Mouse (Mus musculus) bone marrow macrophage, adult 2 months (primary cell): ENCODE results near the gene Mt2. TPM values are rescaled to one million over a fixed set of nuclear protein-coding genes. Genes with fewer than 3 reads are reported as not detected.
A peak's percentile ranks its signal among the peaks of the same experiment; 100 is the strongest.
"Not testable (repeated sequence)": the region's sequence is repeated elsewhere in the genome, so short reads cannot be mapped to it uniquely, and the experiment has no call there.

Experiments used
- H3K27ac ChIP-seq: 2 replicates; pipeline ENCODE4 v1.5.1; 2012; ENCODE audit warnings: low read depth, low read length; ENCODE audit not compliant: insufficient read depth
- H3K4me1 ChIP-seq: 2 replicates; pipeline ENCODE4 v1.6.1; 2012; ENCODE audit warnings: low read length; ENCODE audit not compliant: control insufficient read depth, insufficient read depth
- H3K4me3 ChIP-seq: 2 replicates; pipeline ENCODE4 v1.5.1; 2012; ENCODE audit warnings: mild to moderate bottlenecking, low read length, moderate library complexity; ENCODE audit not compliant: insufficient read depth
- CTCF ChIP-seq: IDR thresholded peaks from 2 replicates; pipeline ENCODE4 v1.5.1; 2012; ENCODE audit warnings: low read depth, mild to moderate bottlenecking, low read length, moderate library complexity
- POLR2A ChIP-seq: IDR thresholded peaks from 2 replicates; pipeline ENCODE4 v1.6.1; 2012; ENCODE audit warnings: mild to moderate bottlenecking, low read depth, low read length, borderline replicate concordance
- polyA plus RNA-seq: library from polyadenylated mRNA; stranded (reverse); fragments of >200 nt; gene quantifications from 2 replicates; pipeline ENCODE4 v1.2.4, GENCODE M21; 2012; ENCODE audit not compliant: missing spikeins, insufficient read depth, insufficient read length

Gene Mt2
- 9.4 and 11.8 TPM in 2 replicates for polyA plus RNA-seq

- TF ChIP-seq POLR2A (no peak), CTCF (no peak)
- Histone ChIP-seq H3K4me1 (peaks cover 17% of the 10 kb centered on the region), H3K27ac (peak within 1 kb of the TSS; percentile 83), H3K4me3 (peak within 1 kb of the TSS; percentile 87)
Observed at GRCm38 (mm10) chr8:94172075-94172808, at the start of gene Mt2. Gene Mt2 (plus strand): TSS chr8:94172664.

DNA sequence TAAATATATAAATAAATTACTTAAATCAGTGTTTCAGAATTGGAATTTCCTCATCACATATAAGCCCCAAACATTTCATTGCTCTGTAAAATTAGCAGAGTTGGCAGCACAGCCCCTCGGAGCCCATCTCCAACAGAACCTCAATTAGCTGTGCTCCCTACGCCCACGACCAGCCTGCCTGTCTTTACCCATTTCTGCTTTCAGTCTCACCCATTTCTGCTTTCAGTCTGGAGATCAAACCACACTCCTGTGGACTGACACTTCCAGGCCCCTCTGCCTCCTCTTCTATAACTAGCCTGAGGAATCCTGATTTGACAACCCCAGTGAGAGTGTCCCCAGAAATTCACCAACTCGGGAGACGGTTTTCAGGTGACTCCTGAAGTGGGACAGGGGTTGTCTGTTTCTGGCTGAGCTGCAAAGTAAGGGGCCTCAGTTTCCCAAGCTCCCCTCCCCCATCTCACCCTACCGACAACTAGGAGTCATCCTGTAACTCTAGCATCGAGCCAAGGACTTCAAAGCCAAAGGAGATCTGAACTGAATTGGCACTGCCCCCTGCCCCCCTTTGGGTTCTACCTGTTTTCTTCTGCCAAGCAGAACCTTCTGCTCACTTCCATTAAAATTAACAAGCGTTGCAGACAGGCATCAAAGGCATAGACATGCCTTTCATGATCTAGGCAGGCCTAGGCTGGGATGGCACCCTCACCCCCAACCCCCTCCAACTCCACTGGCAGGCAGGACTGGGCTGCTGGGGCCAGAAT lies 49.6 kb upstream of the Mt2 start:
- Histone ChIP-seq H3K27ac (no peak overlapping the region), H3K4me1 (0 out of 2 replicates have a peak, but pooled peaks cover 2% of the 10 kb centered on the region), H3K4me3 (no peak overlapping the region)
- TF ChIP-seq POLR2A (no peak), CTCF (no peak)

- Histone ChIP-seq H3K4me1 (0 out of 2 replicates have a peak, but pooled peaks cover 2% of the 10 kb centered on the region), H3K4me3 (no peak overlapping the region), H3K27ac (no peak overlapping the region)
- no peak for TF ChIP-seq CTCF
- no peak for TF ChIP-seq POLR2A
Observed at GRCm38 (mm10) chr8:94127711-94128110, 44.8 kb upstream of the Mt2 start.

DNA sequence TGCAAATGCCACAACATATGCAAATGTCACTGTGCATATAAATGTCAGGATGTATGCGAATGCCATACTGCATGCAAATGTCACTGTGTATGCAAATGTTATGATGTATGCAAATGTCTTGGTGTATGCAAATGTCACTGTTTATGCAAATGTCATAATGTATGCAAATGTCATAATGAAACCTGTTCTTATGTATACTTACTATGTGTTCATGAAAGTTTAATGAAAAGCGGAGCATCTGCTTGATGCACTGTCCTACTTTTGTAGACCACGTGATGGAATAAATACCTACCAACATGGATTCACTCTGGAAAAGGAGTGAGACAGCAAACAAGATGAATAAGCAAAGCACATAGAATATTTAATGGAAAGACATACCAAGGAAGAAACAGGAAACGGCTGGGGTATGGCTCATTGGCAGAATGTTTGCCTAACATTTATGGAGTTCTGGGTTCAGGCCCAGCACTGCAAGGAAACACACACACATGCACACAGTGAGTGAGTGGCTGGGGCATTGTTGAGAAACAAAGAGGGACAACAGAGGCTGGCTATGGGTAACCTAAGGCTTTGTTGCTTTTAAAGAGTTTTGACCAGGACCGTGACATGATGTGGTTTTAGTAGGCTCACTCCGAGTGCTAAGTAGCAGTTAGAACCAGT lies 43.2 kb upstream of the Mt2 start:
- Histone ChIP-seq H3K4me3 (no peak overlapping the region), H3K27ac (no peak overlapping the region), H3K4me1 (peaks cover 2% of the 10 kb centered on the region; the same call in 1 of the 2 replicates)
- TF ChIP-seq CTCF (no peak), POLR2A (no peak)

DNA sequence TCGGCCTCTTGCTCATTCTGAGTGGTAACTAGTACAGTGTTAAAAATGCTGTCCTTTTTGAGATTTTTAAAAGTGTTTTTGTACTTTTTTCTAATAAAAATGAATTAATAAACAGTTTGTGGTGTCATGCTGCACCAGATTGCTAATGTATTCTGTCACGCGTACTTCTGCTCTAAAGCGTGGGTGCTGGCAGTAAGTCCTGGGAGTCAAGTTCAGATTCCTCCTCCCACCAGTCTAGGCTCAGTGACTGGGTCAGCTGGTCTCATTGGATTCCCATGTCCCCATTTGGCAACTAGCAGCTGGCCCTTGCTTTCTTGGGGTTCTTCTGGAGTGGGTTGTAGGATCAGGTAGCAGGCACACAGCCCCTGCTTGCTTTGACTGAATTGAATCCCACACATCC lies 42.3 kb upstream of the Mt2 start:
- no peak for TF ChIP-seq POLR2A
- Histone ChIP-seq H3K4me1 (peaks cover 5% of the 10 kb centered on the region; the same call in 1 of the 2 replicates), H3K4me3 (no peak overlapping the region), H3K27ac (no peak overlapping the region)

- Histone ChIP-seq H3K27ac (no peak overlapping the region), H3K4me1 (peaks cover 5% of the 10 kb centered on the region; the same call in 1 of the 2 replicates), H3K4me3 (no peak overlapping the region)
- TF ChIP-seq CTCF (no peak), POLR2A (no peak)
Observed at GRCm38 (mm10) chr8:94132096-94132495, 40.4 kb upstream of the Mt2 start.

GRCm38 (mm10) chr8:94134601-94135000 lies 37.9 kb upstream of the Mt2 start:
- not testable (repeated sequence) for H3K4me3 ChIP-seq, H3K4me1 ChIP-seq, H3K27ac ChIP-seq

DNA sequence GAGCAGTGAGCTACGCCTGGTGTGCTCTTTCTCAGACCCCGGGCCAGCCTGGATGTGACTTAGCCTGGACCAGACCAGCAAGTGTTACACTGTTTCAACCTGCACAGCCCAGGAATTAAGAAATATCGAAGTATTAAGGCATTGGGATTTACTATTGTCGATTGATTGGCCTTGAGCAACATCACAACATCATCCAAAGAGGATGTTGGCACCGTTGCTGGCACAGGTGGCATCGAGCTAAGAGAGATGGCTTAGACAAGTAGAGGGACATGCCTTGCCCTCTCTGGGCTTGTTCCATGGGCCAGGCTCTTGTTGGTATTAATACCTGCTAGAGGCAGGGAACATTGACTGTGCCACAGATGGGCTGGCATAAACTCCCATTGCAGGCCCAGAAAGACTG lies 36.9 kb upstream of the Mt2 start:
- Histone ChIP-seq H3K27ac (no peak overlapping the region), H3K4me1 (peaks cover 5% of the 10 kb centered on the region; the same call in 1 of the 2 replicates), H3K4me3 (no peak overlapping the region)
- TF ChIP-seq POLR2A (no peak), CTCF (no peak)

- Histone ChIP-seq H3K4me3 (no peak overlapping the region), H3K27ac (no peak overlapping the region), H3K4me1 (peaks cover 5% of the 10 kb centered on the region; the same call in 1 of the 2 replicates)
- TF ChIP-seq POLR2A (no peak), CTCF (no peak)
Observed at GRCm38 (mm10) chr8:94136192-94136591, 36.3 kb upstream of the Mt2 start.

DNA sequence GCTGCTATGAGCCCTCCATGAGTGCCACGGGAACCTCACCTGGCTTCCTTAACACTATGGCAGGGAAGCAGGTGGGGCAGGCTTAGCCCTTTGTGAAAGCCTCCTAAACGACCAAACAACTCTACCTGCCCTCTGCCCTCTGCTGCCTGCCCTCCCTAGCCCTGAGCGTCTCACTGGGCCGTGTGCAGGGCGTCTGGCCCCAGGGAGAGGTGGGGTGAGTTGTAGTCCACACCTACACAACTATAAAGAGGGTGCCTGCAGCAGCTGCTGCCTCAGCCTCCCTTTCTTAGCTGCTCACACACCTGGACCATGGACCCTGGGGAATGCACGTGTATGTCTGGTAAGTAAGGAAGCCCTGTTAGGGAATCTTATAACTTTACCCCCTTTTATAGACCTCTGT lies 35.5 kb upstream of the Mt2 start, which contains the start of gene Mt4:
Mt4 (plus strand) TSS at position 265 of the 400 bp plus-strand sequence.
- H3K4me3 ChIP-seq: no peak within 1 kb of the TSS
- peaks cover 5% of the 10 kb centered on the region; the same call in 1 of the 2 replicates for H3K4me1 ChIP-seq
- TF ChIP-seq CTCF (no peak), POLR2A (no peak)
- H3K27ac ChIP-seq: no peak within 1 kb of the TSS
